Mouse (Mus musculus) erythroblast, embryonic 14.5 days (primary cell): ENCODE data around the gene Sun2. TPM values are rescaled to one million over a fixed set of nuclear protein-coding genes. Genes with fewer than 3 reads are reported as not detected.

Experiments used
- H3K27me3 ChIP-seq: 2 replicates; pipeline ENCODE4 v1.6.1; 2012; ENCODE audit warnings: inconsistent platforms; ENCODE audit not compliant: control insufficient read depth
- H3K36me3 ChIP-seq: 2 replicates; pipeline ENCODE4 v1.6.1; 2012; ENCODE audit warnings: mild to moderate bottlenecking, inconsistent platforms; ENCODE audit not compliant: control insufficient read depth
- H3K4me1 ChIP-seq: 2 replicates; pipeline ENCODE4 v1.6.1; 2012; ENCODE audit warnings: inconsistent platforms; ENCODE audit not compliant: control insufficient read depth
- H3K4me3 ChIP-seq: replicated peaks from 2 replicates; pipeline ENCODE3; 2012; ENCODE audit warnings: moderate library complexity, mild to moderate bottlenecking, inconsistent platforms
- H3K9me3 ChIP-seq: 2 replicates; pipeline ENCODE4 v1.6.1; 2012; ENCODE audit warnings: low read length, inconsistent platforms, mixed read lengths; ENCODE audit not compliant: control insufficient read depth
- GATA1 ChIP-seq: IDR thresholded peaks from 2 replicates; pipeline ENCODE4 v1.6.1; 2012; ENCODE audit warnings: low read length, inconsistent platforms, mixed read lengths
- TAL1 ChIP-seq: IDR thresholded peaks from 3 replicates; pipeline ENCODE4 v1.6.1; 2012; ENCODE audit warnings: low read length, inconsistent platforms, mixed read lengths
- polyA plus RNA-seq: library from polyadenylated mRNA; stranded (reverse); fragments of >175 nt; gene quantifications from 2 replicates; pipeline ENCODE4 v1.2.3, GENCODE M21; 2012

The Sun2 gene
- polyA plus RNA-seq, result 2.8 and 4.2 TPM in 2 replicates

GRCm38 (mm10) chr15:79741921-79742705, at the start of gene Sun2:
Gene Sun2 (minus strand): TSS chr15:79742536.
- H3K4me3 ChIP-seq, result peak within 1 kb of the TSS; percentile 88
- peaks cover 19% of the 10 kb centered on the region for H3K27me3 ChIP-seq
- H3K9me3 ChIP-seq, result no peaks in the 10 kb centered on the region
- peaks cover 34% of the 10 kb centered on the region for H3K4me1 ChIP-seq
- H3K36me3 ChIP-seq, result peaks cover 27% of the 10 kb centered on the region
- TF ChIP-seq GATA1 (no peak), TAL1 (no peak)

DNA sequence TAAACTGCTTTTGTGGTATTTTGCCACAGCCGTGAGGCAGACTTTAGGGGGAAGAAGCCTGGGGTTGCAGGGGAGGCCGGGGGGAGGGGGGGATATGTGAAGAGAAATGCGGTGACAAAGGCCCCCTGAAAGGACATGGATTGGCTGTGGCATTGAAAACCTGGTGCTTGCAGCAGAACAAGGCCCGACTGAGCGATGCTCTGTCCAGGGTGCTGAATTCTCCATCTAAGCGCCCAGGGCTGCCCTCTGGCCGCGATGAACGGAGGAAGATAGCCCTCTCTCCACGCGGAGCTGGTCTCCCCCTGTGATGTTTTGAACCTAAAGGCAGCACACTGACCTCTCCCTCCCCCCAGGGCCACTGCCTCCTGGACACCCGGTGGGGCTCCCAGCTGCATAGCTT, 49.2 kb upstream of the Sun2 start:
- no peak overlapping the region for H3K4me3 ChIP-seq
- H3K27me3 ChIP-seq, result peaks cover 18% of the 10 kb centered on the region
- H3K36me3 ChIP-seq, result no peaks in the 10 kb centered on the region
- no peak for TF ChIP-seq GATA1
- no peak for TF ChIP-seq TAL1
- peaks cover 3% of the 10 kb centered on the region for H3K4me1 ChIP-seq
- H3K9me3 ChIP-seq, result no peaks in the 10 kb centered on the region

GRCm38 (mm10) chr15:79790905-79791304, 48.6 kb upstream of the Sun2 start:
- Histone ChIP-seq H3K4me3 (no peak overlapping the region), H3K4me1 (peaks cover 3% of the 10 kb centered on the region), H3K9me3 (no peaks in the 10 kb centered on the region), H3K27me3 (peaks cover 22% of the 10 kb centered on the region), H3K36me3 (no peaks in the 10 kb centered on the region)
- no peak for TF ChIP-seq TAL1
- no peak for TF ChIP-seq GATA1

- Histone ChIP-seq H3K36me3 (no peaks in the 10 kb centered on the region), H3K4me1 (peaks cover 3% of the 10 kb centered on the region), H3K4me3 (no peak overlapping the region), H3K9me3 (no peaks in the 10 kb centered on the region), H3K27me3 (peaks cover 24% of the 10 kb centered on the region)
- TF ChIP-seq TAL1, result no peak
- TF ChIP-seq GATA1, result no peak
These were observed 47.8 kb upstream of the Sun2 start for GRCm38 (mm10) chr15:79790111-79790510.

DNA sequence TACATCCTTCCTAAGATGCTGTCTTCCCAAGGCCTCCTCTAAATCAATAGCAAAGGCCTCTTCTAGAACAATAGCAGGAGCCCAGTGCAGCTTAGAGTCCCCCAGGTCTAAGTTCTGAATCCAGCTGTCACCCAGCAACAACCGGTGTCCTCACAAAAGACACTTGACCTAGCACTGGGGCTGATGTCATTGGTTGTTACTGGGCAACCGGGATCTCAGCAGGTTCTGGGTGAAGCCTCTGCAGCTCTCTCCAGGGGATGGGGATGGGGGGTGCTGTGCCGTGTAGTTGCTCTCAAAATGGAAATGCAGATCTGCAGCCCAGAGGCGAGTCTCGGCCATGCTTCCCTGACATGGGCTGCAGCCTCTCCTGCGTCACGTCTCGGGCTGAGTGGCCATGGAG, 45.5 kb upstream of the Sun2 start:
- TF ChIP-seq TAL1 (no peak), GATA1 (no peak)
- Histone ChIP-seq H3K4me1 (peaks cover 3% of the 10 kb centered on the region), H3K27me3 (peaks cover 23% of the 10 kb centered on the region), H3K4me3 (no peak overlapping the region), H3K9me3 (no peaks in the 10 kb centered on the region), H3K36me3 (no peaks in the 10 kb centered on the region)

DNA sequence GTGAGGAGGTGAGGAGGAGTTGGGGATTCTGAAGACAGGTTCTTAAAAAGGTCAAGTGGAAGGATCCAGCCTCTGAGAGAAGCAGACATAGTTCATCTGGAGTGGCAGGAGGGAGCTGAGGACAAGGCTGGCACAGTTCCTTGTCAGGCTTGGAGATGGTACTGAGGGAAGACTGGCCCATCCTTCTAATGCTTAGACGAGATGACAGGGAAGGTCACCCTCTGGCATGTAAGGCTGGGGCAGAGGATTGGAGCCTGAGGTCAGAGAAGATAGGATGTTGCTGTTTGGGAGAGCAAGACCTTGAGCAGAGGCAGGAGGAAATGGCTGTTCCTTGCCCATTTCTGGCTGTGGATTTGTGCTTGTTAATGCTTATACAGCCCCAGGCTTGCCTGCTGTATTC, 42.7 kb upstream of the Sun2 start:
- Histone ChIP-seq H3K4me3 (no peak overlapping the region), H3K4me1 (no peaks in the 10 kb centered on the region), H3K36me3 (no peaks in the 10 kb centered on the region), H3K27me3 (peaks cover 15% of the 10 kb centered on the region), H3K9me3 (no peaks in the 10 kb centered on the region)
- TF ChIP-seq TAL1 (no peak), GATA1 (no peak)

DNA sequence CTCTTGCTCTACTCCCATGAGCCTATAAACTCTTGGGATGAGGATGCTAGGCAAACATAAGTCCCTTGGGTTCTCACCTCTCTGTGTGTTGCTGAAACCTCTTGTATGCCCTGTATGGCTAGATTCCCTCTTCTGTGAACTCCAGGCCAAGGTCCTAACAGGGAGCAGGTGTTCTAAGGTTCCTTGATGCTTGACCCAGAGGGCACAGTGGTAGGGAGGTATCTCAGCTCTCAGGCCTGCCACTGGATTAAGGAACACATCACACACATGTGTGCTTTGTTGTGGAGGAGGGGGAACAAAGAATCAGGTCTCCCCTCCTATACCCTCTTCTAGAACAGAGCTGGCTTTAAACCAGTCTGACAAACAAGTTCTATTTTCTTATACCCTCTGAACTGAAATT, 35.4 kb upstream of the Sun2 start, which contains the start of gene Dnal4:
TSS of gene Dnal4 (minus strand) at position 101 of the 400 bp plus-strand sequence.
- no peak for TF ChIP-seq TAL1
- TF ChIP-seq GATA1, result no peak
- no peaks in the 10 kb centered on the region for H3K36me3 ChIP-seq

DNA sequence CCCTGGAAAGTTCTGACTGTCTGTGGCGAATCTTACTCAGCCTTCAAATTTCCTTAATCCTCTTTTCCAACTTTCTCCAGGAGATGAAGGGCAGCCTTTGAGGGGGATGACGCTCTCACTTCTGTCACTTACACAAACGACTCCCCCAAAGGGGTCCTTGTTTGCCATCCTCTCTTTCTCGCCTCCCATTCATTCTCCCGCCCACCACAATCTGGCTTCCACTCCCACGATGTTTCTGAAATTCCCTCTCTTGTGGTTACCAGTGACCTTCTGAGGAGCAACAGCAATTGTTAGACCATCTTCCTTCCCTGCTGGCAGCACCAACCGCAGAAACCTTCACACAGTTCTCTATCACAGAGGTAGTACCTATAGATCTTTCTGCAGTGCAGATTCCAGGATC, 33.3 kb upstream of the Sun2 start:
- no peaks in the 10 kb centered on the region for H3K36me3 ChIP-seq
- no peak overlapping the region for H3K4me3 ChIP-seq
- no peaks in the 10 kb centered on the region for H3K9me3 ChIP-seq
- peaks cover 12% of the 10 kb centered on the region for H3K27me3 ChIP-seq
- peaks cover 22% of the 10 kb centered on the region for H3K4me1 ChIP-seq
- TF ChIP-seq TAL1 (no peak), GATA1 (no peak)

More for the DNA sequence above, 35.4 kb upstream of the Sun2 start, which contains the start of gene Dnal4:
- Histone ChIP-seq H3K4me3 (no peak within 1 kb of the TSS), H3K4me1 (peaks cover 22% of the 10 kb centered on the region), H3K9me3 (no peaks in the 10 kb centered on the region), H3K27me3 (peaks cover 14% of the 10 kb centered on the region)

- no peaks in the 10 kb centered on the region for H3K9me3 ChIP-seq
- peak overlapping the region; percentile 85 for H3K4me3 ChIP-seq
- no peak for TF ChIP-seq TAL1
- peaks cover 12% of the 10 kb centered on the region for H3K27me3 ChIP-seq
- H3K4me1 ChIP-seq, result peaks cover 22% of the 10 kb centered on the region
- H3K36me3 ChIP-seq, result no peaks in the 10 kb centered on the region
These were observed 32.0 kb upstream of the Sun2 start for GRCm38 (mm10) chr15:79774117-79775027.
